Mouse (Mus musculus) ES-E14 (cell line): ENCODE measurements at regions not wholly inside any gene's neighbourhood (a gene's known extent, or its start where the extent isn't known, plus 50 kb on each side); places are given as distances from the start of the nearest gene placed in this dataset.

Experiments used
- DNase-seq: peaks from one replicate; pipeline ENCODE4 v3.0.0-alpha.2; 2013; ENCODE audit warnings: low read depth, low spot score
- H3K27ac ChIP-seq: 2 replicates; pipeline ENCODE4 v1.5.1; 2012; ENCODE audit warnings: low read depth, mild to moderate bottlenecking, low read length, moderate library complexity, mixed read lengths; ENCODE audit not compliant: poor library complexity, insufficient read depth, severe bottlenecking
- H3K36me3 ChIP-seq: 2 replicates; pipeline ENCODE4 v1.6.1; 2012; ENCODE audit warnings: mild to moderate bottlenecking, low read length, moderate library complexity, mixed read lengths; ENCODE audit not compliant: control insufficient read depth, poor library complexity, insufficient read depth, severe bottlenecking
- H3K4me1 ChIP-seq, 2 experiments: fragments of 150-350 bp in 1 of 2; sonication (generic) in 1 of 2; 2 replicates each; pipeline ENCODE4 v1.6.1; 2012; ENCODE audit warnings: low read length in 2 of 2, mild to moderate bottlenecking in 1 of 2, mixed read lengths in 1 of 2; ENCODE audit not compliant: control insufficient read depth in 2 of 2, insufficient read depth in 2 of 2, poor library complexity in 1 of 2
- H3K4me3 ChIP-seq, 2 experiments: fragments of 150-350 bp in 1 of 2; sonication (generic) in 1 of 2; 2 replicates each; pipeline ENCODE4 v1.5.1; 2012; ENCODE audit warnings: low read length in 2 of 2, low read depth in 1 of 2, mild to moderate bottlenecking in 1 of 2, mixed read lengths in 1 of 2; ENCODE audit not compliant: insufficient read depth in 1 of 2, poor library complexity in 1 of 2, severe bottlenecking in 1 of 2
- H3K9ac ChIP-seq: 2 replicates; pipeline ENCODE4 v1.6.1; 2012; ENCODE audit warnings: low read depth, mild to moderate bottlenecking, low read length, mixed read lengths; ENCODE audit not compliant: poor library complexity, insufficient read depth, severe bottlenecking
- H3K9me3 ChIP-seq: fragments of 150-350 bp; sonication (generic); 2 replicates; pipeline ENCODE4 v1.6.1; 2012; ENCODE audit warnings: low read depth, mild to moderate bottlenecking, low read length; ENCODE audit not compliant: control insufficient read depth, insufficient read depth
- CHD2 ChIP-seq: IDR thresholded peaks from 2 replicates; pipeline ENCODE4 v1.6.1; 2014; ENCODE audit warnings: mild to moderate bottlenecking, low read depth, low read length, inconsistent platforms
- HCFC1 ChIP-seq: IDR thresholded peaks from 2 replicates; pipeline ENCODE4 v1.6.1; 2012; ENCODE audit warnings: low read length, inconsistent platforms, borderline replicate concordance; ENCODE audit not compliant: insufficient read depth
- MAFK ChIP-seq: IDR thresholded peaks from 2 replicates; pipeline ENCODE4 v1.6.1; 2014; ENCODE audit warnings: mild to moderate bottlenecking, low read depth, low read length, inconsistent platforms; ENCODE audit not compliant: insufficient read depth
- ZC3H11A ChIP-seq: IDR thresholded peaks from 2 replicates; pipeline ENCODE4 v1.6.1; 2012; ENCODE audit warnings: low read depth, mild to moderate bottlenecking, inconsistent platforms, low read length, borderline replicate concordance
- ZNF384 ChIP-seq: IDR thresholded peaks from 2 replicates; pipeline ENCODE4 v1.6.1; 2012; ENCODE audit warnings: low read depth, low read length, inconsistent platforms
- in situ Hi-C, 2 experiments: fragments of 600-800 bp; cut with MboI; formaldehyde crosslinking; loops; one replicate each; pipeline ENCODE4 v1.15.1; 2025; ENCODE audit warnings: low sequenced_read_pairs in 2 of 2, inconsistent platforms in 1 of 2; ENCODE audit not compliant: unreplicated experiment in 2 of 2

DNA sequence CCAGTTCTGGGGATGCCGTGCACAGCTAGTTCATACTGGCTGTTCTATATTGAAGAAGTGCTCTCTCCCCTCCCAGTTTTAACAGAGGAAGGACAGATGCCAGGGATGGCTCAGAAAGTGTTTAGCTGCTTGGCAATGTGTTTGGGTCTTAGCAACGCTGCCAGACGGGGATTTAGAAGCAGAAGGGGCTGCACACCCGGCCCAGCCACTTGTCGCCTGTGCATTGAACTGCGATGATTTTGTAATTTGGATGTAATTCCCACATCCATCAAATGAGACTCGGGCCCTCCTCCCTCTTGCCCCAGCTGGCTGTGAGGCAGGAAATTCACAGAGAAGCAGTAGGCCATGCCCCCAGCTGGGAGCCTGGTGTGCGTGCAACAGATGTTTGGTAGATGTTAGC is 475.4 kb downstream of the Tbc1d22a start:
- H3K4me3 ChIP-seq, result no peak overlapping the region

DNA sequence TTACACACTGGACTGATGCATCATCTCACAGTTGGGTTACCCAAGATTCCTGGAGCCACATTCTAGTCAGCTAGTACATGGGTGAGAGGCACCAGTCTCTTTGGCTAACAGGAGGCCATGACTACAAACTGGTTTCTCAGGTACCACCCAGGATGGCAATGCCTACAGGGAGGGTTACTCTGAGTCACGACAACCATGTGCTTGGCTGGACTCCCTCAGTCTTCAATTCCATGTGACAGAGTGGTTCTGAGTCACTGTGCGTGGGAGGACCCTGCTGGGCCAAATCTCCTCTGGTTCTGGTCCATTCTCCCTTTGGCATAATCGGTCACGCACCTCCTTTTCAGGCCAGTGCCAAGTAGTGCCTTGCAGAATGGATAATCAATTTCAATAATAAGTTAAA is 482.5 kb downstream of the Tbc1d22a start:
- in situ Hi-C loops, result no loop called here

More for the DNA sequence above, 475.4 kb downstream of the Tbc1d22a start:
- Histone ChIP-seq H3K27ac (no peak overlapping the region), H3K4me1 (no peaks in the 10 kb centered on the region), H3K9me3 (no peaks in the 10 kb centered on the region), H3K36me3 (no peaks in the 10 kb centered on the region), H3K9ac (no peak overlapping the region)
- no peak for TF ChIP-seq MAFK
- no peak for TF ChIP-seq ZNF384
- TF ChIP-seq HCFC1, result no peak
- no peak for TF ChIP-seq CHD2
- no peak for TF ChIP-seq ZC3H11A
- DNase-seq, result no peak
- in situ Hi-C loops, result no loop called here

DNA sequence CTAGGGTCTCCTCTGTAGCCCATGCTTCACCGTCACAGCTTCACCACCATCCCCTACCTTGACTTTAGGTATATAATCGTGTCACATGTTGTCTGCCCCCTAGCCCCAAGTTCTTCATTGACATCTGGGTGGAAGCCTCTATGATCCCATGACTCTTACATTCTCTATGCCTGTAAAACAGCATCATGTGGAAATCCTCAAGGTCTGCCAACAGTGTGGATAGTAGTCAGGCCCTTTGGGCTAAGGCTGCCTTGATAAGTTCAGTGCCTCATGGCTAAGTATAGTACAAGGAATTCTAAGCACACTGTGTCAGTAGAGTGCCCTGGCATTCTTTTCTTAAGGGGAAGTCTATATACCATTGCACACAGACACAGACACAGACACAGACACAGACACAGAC is 496.2 kb downstream of the Tbc1d22a start:
- H3K4me1 ChIP-seq, result no peaks in the 10 kb centered on the region
- H3K27ac ChIP-seq, result no peak overlapping the region
- H3K9ac ChIP-seq, result no peak overlapping the region
- no peak for DNase-seq
- TF ChIP-seq ZNF384, result no peak
- no peak overlapping the region for H3K4me3 ChIP-seq
- no peaks in the 10 kb centered on the region for H3K36me3 ChIP-seq
- H3K9me3 ChIP-seq, result no peaks in the 10 kb centered on the region
- in situ Hi-C loops, result no loop called here

More for the DNA sequence above, 482.5 kb downstream of the Tbc1d22a start:
- Histone ChIP-seq H3K36me3 (no peaks in the 10 kb centered on the region), H3K9ac (no peak overlapping the region), H3K27ac (no peak overlapping the region), H3K9me3 (no peaks in the 10 kb centered on the region), H3K4me1 (no peaks in the 10 kb centered on the region), H3K4me3 (no peak overlapping the region)
- DNase-seq, result no peak
- TF ChIP-seq ZC3H11A, result no peak
- TF ChIP-seq HCFC1, result no peak
- no peak for TF ChIP-seq MAFK
- no peak for TF ChIP-seq ZNF384
- no peak for TF ChIP-seq CHD2

DNA sequence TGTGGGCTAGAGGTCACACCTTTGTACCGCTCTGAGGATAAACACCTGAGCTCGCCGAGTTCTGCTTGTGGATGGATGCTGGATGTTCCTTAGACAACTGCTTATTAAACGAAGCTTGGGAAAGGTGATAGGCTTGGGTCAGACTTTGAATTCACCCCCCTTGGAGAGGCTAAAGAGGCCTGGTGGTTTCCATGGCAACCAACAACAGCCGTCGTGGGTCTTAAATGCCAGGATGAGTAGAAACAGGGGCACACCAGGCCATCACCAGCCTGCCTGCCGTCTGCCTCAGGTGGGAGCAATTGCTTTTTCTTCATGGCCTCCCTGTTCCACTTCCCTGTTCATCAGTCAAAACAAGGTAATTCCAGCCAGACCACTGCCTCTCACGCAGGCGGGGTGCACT is 504.1 kb downstream of the Tbc1d22a start:
- Histone ChIP-seq H3K27ac (no peak overlapping the region), H3K4me3 (no peak overlapping the region), H3K9me3 (no peaks in the 10 kb centered on the region), H3K36me3 (no peaks in the 10 kb centered on the region), H3K4me1 (no peaks in the 10 kb centered on the region), H3K9ac (no peak overlapping the region)
- TF ChIP-seq MAFK, result no peak
- no peak for TF ChIP-seq ZC3H11A
- TF ChIP-seq ZNF384, result no peak
- TF ChIP-seq HCFC1, result no peak
- no peak for TF ChIP-seq CHD2
- peak; percentile 11 for DNase-seq
- in situ Hi-C loops, result no loop called here

DNA sequence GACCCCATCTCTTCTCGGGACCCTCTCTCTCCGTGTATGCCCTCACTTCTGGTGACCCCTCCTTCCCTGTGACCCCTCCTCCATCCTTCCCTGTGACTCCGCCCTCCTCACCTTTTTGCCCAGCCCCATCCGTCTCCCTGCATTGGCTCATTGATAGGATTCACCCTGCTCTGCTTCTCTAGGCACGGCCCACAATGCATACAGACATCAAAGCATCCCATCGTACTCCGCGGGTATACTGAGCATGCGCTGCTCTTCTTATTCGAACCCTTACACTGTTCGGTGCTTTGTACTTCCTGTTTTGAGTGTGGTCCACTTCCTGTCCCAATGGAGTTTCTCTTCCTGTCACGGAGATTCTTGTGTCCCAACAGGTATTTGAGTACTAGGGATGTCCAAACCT is 504.8 kb downstream of the Tbc1d22a start:
- H3K36me3 ChIP-seq, result no peaks in the 10 kb centered on the region
- TF ChIP-seq HCFC1 (no peak), ZC3H11A (no peak), CHD2 (no peak), ZNF384 (no peak), MAFK (no peak)
- no peaks in the 10 kb centered on the region for H3K9me3 ChIP-seq
- in situ Hi-C loops, result no loop called here
- no peak overlapping the region for H3K27ac ChIP-seq
- no peak overlapping the region for H3K9ac ChIP-seq
- no peak overlapping the region for H3K4me3 ChIP-seq
- DNase-seq, result peak; percentile 4
- no peaks in the 10 kb centered on the region for H3K4me1 ChIP-seq
